Comparison of ENCODE assay signal across 7 mouse cellular contexts in the genomic region with DNA sequence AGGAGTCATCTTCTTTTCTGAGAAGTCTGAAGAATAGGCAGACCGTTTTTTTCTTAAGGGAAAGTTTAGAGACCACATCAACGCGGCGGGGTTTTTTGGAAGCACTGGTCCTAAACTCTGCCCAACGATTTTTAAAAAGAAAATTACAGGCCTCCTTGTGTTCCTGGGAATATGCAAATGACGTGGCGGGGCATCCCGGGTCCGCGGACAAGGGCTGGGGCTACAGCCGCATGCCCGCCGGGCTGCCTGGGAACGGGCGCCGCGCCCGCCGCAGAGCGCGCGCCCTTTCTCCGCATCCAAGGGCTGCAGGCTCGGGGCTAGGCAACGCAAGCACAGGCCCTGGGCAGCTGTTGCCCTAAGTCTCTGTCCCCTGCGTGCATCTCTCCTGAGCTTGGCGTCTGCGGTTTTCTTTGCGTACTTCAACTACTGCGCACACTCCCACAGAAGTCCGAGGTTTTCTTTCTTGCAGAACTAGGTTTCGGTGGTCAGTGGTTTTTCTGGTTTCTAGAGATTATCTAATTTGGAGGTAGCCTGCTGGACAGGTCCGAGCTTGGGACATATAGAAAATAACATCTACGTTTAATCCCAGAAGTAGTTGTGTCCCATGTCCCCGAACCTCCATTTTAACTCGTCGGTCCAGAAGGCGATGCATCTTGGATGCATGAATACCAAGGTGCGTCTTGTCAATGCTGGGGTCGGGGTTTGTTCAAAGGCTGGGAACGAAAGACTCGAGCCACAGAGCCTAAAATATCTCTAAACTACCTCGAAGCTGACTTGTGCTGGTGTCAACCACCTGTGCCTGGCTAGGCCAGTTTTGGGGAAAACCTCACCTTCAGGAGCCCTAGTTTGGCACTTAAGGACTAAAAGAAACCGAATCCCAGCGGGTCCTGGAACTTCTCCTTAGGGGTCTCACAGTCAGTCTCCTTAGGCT. TPM values are rescaled to one million over a fixed set of nuclear protein-coding genes. Genes with fewer than 3 reads are reported as not detected.
A peak's percentile ranks its signal among the peaks of the same experiment; 100 is the strongest.
DNase-seq lines count a peak whose midpoint lies in the region; ATAC-seq lines count a peak whose summit lies in the region.

No protein-coding gene starts in this region.

- H3K36me3 ChIP-seq in embryonic facial prominence, embryonic 15.5 days: no peaks in the 10 kb centered on the region
- H3K36me3 ChIP-seq in neural tube, embryonic 11.5 days (ENCODE audit: control insufficient read depth, insufficient read depth, low read length): peaks cover 2% of the 10 kb centered on the region; the same call in 1 of the 2 replicates

- no peak for ATAC-seq in embryonic facial prominence, embryonic 15.5 days (ENCODE audit: insufficient number of reproducible peaks, low FRiP score, low TSS enrichment, low read depth)
- peak; percentile 13; the same call in 1 of the 2 replicates for ATAC-seq in neural tube, embryonic 11.5 days (ENCODE audit: insufficient read depth, low FRiP score, low TSS enrichment)

- H3K4me2 ChIP-seq in embryonic facial prominence, embryonic 15.5 days (replicated peaks): peak overlapping the region; percentile 43
- H3K4me2 ChIP-seq in neural tube, embryonic 11.5 days (ENCODE audit: low read depth): peak overlapping the region; percentile 60

- peak; percentile 14 for DNase-seq in ovary, postnatal 36 days (ENCODE audit: low spot score)
- DNase-seq in ovary, adult 18-20 months (ENCODE audit: low spot score): no peak
- DNase-seq in induced T-regulatory cell, adult 2 months (ENCODE audit: low read depth): peak; percentile 14
- DNase-seq in neural tube, embryonic 11.5 days (ENCODE audit: low spot score): peak; percentile 72
- DNase-seq in ovary, postnatal 14 days (ENCODE audit: low spot score): no peak
- no peak for DNase-seq in right cerebral cortex, postnatal 36 days (ENCODE audit: low spot score in 2 of 2)

- H3K27ac ChIP-seq in embryonic facial prominence, embryonic 15.5 days (replicated peaks): 0 out of 2 replicates have a peak overlapping the region, but pooled peaks have one; percentile 25
- H3K27ac ChIP-seq in neural tube, embryonic 11.5 days (ENCODE audit: low read depth, low read length): peak overlapping the region; percentile 79

- peaks cover 46% of the 10 kb centered on the region for H3K27me3 ChIP-seq in embryonic facial prominence, embryonic 15.5 days
- peaks cover 48% of the 10 kb centered on the region for H3K27me3 ChIP-seq in neural tube, embryonic 11.5 days (ENCODE audit: control insufficient read depth, insufficient read depth, low read length)

- no peak overlapping the region for H3K9ac ChIP-seq in embryonic facial prominence, embryonic 15.5 days
- peak overlapping the region; percentile 63 for H3K9ac ChIP-seq in neural tube, embryonic 11.5 days (ENCODE audit: low read length)

- H3K4me3 ChIP-seq in embryonic facial prominence, embryonic 15.5 days (replicated peaks): peak overlapping the region; percentile 36
- H3K4me3 ChIP-seq in neural tube, embryonic 11.5 days (ENCODE audit: low read depth, low read length): peak overlapping the region; percentile 38

- H3K4me1 ChIP-seq in embryonic facial prominence, embryonic 15.5 days: peaks cover 79% of the 10 kb centered on the region
- peaks cover 33% of the 10 kb centered on the region for H3K4me1 ChIP-seq in neural tube, embryonic 11.5 days (ENCODE audit: control insufficient read depth, insufficient read depth, low read length)

- no peaks in the 10 kb centered on the region for H3K9me3 ChIP-seq in embryonic facial prominence, embryonic 15.5 days (replicated peaks)
- H3K9me3 ChIP-seq in neural tube, embryonic 11.5 days (ENCODE audit: control insufficient read depth, low read length): no peaks in the 10 kb centered on the region

- 13% methylated on average over 45 of the region's 45 CpGs for WGBS in embryonic facial prominence, embryonic 15.5 days
- 2% methylated on average over 45 of the region's 45 CpGs for WGBS in neural tube, embryonic 11.5 days

RNA-seq across cellular contexts. Expression of a gene that starts 6.1 kb away (rescaled TPM):
- polyA plus RNA-seq in embryonic facial prominence, embryonic 15.5 days (2015; fragmentation: Nextera tagmentation; extraction: Ambion mirVana): 20.2 and 23.1 TPM in 2 replicates
- 19.7 and 21.2 TPM in 2 replicates for polyA plus RNA-seq in neural tube, embryonic 11.5 days (2014; fragmentation: Nextera tagmentation; extraction: Ambion mirVana)

Comparison
In these comparisons a context has a peak if more than half of its experiments do, and no peak if none do; other contexts are left out.
1. DNase-seq: peak in ovary, postnatal 36 days (single experiment), induced T-regulatory cell, adult 2 months (single experiment) and neural tube, embryonic 11.5 days (single experiment); none in ovary, adult 18-20 months (single experiment), ovary, postnatal 14 days (single experiment) and right cerebral cortex, postnatal 36 days (0 of 2).